Mouse (Mus musculus): ENCODE data around the gene Dhfr. TPM values are rescaled to one million over a fixed set of nuclear protein-coding genes. Genes with fewer than 3 reads are reported as not detected.
A peak's percentile ranks its signal among the peaks of the same experiment; 100 is the strongest.
"Not testable (repeated sequence)": the region's sequence is repeated elsewhere in the genome, so short reads cannot be mapped to it uniquely, and the experiment has no call there.

The Dhfr gene
- 1 to 10 TPM; 3.5 to 4.1 TPM for polyA plus RNA-seq (2017; shearing (Covaris generic))

DNA sequence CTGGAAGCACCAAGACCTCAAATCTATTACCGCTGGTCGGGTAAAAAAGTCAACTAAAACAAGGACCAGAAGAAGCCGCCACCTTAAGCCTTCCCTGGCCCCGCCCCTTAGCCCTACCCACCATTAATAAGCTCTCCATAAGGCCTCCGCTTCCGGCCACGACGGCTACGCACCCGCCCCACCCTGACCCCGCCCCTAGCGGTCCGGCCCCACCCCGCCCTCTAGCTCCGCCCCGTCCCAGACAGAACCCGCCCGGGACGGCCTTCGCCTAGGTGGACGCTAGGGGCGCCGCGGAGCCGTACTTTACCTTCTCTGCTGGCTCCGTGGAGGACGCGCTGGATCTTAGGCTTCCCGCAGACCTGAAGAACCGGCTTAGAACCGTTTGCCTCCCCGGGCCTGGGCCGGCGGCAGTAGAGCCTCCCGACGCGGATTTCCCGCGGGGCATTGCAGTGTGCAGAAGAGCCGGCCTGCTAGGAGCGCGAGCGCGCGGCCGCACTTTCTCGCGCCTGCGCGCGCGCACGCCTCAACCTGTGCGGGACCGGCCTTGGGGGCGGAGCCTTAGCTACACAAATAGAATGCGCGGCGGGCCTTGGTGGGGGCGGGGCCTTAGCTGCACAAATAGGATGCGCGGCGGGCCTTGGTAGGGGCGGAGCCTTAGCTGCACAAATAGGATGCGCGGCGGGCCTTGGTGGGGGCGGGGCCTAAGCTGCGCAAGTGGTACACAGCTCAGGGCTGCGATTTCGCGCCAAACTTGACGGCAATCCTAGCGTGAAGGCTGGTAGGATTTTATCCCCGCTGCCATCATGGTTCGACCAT is at the start of gene Dhfr, which contains the start of gene Msh3:
Gene Dhfr (plus strand): TSS at position 271 of the 816 bp plus-strand sequence.
Gene Msh3 (minus strand): TSS at position 548 of the 816 bp plus-strand sequence.
- peak; percentile 83 for ATAC-seq

DNA sequence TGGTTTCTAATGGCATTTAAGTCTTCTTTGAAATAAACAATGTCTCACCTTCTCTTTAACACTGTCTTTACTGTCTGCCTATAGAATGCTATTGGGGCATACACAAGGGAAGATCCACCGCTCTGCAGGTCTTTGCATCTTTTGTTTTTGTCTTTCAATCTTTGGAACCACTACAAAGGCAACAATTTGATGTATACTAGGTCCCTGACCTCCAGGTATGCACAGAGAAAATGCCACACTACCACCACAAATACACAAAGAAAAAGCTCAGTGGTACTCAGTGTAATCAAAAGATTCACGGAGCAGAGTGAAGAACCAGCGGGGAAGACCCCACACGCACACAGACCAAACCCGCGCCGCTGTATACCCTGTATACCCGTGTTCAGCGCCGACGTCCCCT is 48.8 kb upstream of the Dhfr start, which contains the start of gene Gm20379:
Gene Gm20379 (plus strand): TSS at position 301 of the 400 bp plus-strand sequence.
- ATAC-seq: no peak

DNA sequence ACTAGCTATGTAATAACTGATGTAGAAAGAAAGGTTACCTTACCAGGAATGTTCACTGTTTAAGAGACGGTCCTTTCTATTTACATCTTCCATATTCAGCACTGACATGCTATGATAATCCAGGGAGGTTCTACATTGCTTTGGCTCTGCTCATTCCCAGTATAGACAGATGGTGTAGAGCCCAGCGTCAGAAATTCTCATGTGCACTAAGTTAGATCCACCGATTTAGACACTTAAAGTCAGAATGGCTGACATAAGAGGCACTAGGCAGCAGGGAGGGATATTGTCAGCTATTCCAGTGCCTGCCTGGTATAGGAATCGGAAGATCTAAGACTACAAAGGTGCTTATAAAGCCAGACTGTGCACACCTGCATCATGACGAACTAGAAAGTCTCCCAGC is 39.9 kb upstream of the Dhfr start:
- ATAC-seq: no peak

DNA sequence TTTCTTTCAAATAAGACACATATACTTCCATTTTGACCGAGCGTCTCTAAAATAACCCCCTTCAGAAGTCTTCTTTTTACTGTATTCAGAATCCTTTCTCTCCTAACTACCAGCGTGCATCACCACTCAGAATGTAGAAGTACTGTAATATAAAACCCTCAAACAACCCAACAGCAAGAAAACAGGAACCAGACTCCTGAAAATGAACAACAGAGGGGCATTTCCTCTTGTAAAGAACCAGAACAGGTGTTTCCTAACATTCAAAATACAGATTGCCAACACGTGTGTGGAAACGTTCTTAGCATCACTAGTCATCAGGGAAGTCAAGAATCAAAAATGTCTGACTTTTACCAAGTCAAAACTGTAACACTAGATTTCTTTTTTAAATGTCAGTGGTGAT is 33.8 kb upstream of the Dhfr start:
- no peak for ATAC-seq

DNA sequence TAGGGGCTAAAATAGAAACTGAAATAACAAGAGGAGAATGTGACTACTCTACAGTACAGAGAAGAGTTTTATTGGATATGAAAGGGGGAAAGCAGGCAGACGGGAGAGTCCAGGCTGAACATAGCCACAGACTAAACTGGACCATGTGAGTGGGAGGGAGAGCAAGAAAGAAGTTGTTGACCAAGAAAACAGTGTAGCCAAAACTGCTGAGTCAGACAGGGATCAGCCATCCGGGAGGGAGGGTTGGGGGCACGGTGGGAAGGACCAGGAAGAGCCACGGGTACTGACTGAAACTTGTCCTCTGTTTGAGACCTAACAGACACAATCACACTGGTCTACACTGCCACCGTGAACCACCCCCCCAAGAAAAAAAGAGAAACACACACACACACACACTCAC is 28.5 kb upstream of the Dhfr start:
- no peak for ATAC-seq

DNA sequence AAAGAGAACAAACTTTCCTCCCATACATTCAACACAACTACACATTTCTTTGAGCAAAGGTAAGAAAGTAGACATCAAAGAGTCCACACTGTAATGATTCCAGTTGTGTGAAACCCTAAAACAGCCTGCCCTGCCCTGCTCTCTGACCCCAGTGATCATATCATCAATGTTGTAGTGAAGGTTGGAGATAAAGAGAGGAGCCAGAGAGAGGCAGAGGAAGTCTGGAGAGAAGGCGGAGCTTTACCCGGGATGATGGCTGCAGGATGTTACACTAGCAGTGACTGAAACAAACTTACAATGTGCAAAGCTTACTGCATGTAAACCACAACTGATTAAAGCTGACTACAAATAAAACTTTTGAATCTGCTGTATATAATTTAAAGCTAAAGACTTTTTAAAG is 26.5 kb upstream of the Dhfr start:
- no peak for ATAC-seq

DNA sequence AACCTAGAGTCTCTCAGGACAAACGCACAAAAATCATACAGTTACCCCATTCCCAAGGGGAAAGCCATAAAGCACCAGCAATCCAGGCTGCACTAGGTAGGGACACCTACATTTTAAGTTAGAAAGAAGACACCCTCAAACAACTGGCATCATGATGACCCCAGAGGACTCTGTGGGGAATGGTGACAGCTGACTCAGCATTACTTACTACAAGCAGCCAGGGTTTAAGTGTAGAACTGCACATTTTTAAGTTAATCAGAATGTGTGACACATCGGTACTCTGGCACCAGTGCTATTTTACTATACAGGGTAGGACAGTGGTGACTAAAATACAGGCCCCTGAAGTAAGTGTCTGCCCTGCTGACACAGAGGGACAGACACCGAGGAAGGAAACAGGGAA is 23.9 kb upstream of the Dhfr start:
- ATAC-seq: no peak

DNA sequence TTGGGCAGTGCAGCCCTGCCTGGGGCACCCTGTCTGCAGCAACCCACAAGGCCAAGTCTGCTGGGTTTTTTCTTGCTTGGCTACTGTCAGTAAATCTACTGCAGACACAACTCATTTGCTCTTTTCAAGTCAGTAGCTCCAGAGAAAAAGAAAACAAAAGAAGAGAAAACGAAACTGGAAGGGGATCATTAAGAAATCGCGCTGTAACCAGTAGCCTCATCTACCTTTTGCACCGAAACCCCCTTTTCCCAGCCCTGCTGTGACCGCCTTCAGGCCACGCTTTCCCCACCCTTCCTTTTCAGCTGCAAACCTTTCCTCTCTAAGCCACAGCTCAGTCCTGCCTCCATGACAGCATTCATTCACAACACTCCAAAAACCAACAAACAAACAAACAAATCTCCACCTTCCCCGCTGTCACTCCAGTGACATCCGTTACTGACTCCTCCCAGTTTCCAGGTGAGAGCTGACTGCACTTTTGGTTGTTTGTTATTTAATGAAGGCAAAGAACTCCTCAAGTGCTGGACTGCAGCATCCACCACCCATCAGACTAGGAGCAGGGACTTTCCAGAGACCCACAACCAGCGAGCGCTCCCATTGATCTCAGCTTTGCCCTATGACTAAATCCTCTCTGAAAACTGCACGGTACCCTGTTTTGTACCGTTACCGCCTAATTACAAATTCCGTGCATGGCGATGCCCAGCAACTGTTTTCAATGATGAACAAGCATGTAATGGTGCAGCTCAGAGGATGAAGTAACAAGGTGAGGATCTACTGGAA is 22.2 kb upstream of the Dhfr start:
- ATAC-seq: peak; percentile 69

DNA sequence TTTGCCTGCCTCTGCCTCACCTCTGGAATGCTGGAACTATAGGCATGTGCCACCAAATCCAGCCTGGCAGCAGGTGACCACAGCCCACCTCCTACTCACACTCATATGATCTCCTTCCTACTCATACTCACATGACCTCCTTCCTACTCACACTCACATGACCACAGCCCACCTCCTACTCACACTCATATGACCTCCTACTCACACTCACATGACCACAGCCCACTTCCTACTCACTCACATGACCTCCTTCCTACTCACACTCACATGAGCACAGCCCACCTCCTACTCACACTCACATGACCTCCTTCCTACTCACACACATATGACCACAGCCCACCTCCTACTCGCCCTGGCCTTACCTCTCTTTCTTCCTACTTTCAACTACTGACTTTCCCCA is 17.7 kb upstream of the Dhfr start:
- ATAC-seq: no peak

DNA sequence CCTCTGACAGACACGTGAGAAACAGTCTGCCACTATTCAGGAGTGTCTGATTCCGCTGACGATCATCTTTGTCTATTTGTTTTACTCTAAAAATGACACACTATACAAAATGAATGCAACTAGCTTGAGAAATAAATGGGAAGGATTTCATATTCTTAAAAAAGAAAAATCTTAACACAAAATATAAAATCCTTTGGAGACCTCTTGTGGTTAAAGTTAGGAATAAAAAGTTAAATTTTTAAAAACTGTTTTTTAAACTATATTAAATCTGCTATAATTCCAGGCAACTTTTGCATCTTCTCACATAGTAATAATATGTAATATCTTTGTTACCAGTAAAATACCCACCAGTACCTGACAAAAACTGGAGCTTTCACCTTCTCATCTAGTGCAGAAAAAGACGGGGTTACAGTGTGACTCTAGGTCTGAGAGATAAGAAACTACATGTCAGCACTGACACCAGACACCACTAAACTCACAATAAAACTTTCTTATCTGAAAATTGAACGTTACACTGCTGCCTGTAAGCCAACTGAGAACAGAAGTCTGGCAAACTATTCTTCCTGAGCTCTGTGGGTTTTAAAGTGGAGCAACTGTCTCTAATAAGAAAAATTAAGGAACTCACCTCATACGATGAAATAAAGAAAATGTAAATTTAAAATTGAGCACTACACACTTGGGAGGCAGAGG is 16.6 kb upstream of the Dhfr start:
- no peak for ATAC-seq

DNA sequence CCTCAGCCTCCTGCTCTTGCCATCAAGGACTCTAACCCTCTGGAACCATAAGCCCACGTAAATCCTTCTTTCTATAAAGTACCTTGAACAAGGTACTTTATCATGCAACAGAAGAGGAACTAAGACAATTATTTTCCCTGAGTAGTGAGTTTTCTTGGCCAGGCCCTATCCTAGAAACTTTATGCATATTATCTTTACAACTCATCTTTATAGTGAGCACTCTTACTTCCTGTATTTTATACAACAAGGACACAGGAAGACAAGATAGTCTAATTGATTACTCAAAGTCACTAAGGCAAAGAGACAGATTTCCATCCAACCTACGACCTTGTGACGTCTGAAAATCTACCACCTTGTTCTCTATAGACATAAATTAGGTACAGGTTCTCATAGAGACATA is 14.7 kb upstream of the Dhfr start:
- ATAC-seq: no peak

DNA sequence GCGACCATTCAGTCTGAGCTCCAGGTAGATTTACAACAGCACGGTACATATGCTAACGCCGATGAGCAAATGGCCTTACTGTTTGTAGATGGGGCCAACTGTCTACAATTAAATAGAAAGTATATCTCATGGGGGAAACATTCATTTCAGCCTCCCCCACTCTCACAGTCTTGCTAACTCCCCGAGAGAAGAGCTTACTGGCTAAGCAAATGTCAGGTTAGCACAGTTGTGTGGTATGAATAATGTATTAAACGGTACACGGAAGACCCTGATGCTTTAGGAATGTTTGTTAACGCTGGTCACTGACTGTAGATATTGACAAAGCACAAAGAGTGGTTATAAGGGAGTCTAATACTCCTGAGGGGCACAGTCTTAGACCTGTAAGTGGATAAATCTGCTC is 10.5 kb upstream of the Dhfr start:
- no peak for ATAC-seq

DNA sequence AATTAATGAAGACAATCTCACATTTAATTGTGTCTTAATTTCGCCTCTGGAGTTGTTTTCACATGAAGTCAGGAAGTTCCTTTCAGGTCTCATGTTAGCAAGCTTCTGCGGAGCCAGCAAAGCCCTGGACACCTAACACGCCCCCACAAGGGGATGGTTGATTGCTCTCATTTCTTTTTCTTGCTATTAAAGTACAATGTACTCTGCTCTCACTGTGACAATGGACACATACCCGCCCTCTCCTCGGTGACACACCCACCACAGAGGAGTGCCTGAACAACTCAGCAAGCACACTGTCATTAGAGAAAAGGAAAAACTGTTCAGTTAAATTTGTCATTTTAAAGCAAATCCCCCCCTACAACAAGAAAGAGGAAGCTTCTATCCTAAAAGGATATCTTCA is 8.2 kb upstream of the Dhfr start:
- ATAC-seq: no peak

DNA sequence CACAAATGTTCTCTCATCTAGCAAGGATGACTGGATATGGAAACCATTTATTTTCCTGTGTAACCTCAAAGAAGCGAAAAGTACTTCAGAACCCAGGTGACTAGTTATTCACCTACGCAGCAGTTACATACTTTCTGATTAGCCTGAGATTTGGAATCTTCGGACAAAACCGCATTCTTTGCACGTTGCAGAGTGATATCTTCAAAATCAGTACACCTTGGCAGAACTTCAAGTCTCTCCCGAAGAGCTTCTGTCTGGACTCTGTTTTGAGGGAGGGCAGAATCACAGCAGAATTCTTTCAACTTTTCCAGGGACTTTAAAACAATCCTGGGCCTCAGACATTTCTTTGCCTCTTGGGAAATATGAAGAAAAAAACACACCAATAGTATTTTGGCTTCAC is 3.4 kb upstream of the Dhfr start:
- ATAC-seq: no peak

DNA sequence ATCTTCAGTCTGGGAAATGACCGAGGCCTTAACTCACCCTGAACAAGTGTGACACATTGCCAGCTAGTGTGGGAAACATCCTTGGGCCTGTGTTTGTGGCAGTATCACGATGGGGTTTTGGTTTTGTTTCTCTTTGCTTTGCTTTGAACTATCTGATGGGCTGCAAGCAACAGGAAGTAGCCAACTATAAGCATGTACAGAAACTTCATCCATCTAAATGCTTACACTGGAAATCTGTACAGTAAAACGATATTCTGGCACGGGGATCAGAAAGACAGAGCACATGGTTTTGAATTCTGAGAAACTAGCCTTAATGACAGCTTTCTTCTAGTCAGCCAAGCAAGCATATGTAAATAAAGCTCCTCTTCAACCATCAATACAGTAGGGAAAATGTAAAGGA is 570 bp upstream of the Dhfr start:
- ATAC-seq: peak; percentile 56

DNA sequence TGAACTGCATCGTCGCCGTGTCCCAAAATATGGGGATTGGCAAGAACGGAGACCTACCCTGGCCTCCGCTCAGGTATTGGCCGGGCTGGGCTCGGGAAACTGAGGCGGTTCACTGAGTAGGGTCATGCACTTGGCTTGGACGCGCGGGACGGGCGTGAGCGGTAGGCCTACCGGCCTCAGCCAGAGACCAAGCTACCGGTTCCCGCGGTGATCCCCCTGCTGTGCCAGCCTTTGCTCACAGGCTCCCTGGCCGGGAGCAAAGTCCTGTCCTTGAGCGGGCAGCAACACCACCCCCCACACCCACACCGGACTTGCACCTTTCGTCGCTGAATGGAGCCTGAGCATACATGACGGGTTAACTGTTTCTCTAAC is 732 bp downstream of the Dhfr start:
- no peak for ATAC-seq

DNA sequence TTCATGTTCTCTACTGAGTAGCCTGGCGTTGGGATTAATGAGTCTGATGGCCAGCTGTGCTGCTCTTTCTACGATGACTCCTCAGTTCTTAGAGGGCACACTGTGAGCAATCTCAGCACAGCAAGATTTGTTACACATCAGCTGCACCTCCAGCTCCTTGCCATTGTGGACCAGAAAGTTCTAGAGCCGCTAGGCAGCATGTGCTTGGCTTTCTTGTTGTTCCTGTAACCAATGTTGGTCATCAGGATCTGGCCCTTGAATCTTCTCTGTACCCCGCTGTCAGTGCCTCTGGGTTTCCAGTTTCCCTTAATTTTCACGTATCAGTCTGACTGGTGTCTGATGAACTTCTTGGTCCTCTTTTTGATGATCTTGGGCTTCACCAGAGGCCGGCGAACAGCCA is 1.9 kb downstream of the Dhfr start:
- no peak for ATAC-seq

DNA sequence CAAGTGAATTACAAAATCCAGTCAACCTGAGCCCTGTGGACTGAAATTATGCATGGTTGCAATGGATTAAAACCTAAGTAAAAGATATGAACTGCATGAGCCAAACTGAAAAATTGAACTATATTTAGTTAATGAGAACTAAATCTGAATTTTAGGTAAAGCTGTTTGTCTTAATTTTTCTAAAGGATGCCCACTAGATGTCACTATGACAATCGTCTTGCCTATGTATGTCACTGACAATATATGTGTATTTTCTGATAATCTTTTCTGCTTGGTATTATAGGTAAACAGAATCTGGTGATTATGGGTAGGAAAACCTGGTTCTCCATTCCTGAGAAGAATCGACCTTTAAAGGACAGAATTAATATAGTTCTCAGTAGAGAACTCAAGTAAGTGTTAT is 3.1 kb downstream of the Dhfr start:
- no peak for ATAC-seq

DNA sequence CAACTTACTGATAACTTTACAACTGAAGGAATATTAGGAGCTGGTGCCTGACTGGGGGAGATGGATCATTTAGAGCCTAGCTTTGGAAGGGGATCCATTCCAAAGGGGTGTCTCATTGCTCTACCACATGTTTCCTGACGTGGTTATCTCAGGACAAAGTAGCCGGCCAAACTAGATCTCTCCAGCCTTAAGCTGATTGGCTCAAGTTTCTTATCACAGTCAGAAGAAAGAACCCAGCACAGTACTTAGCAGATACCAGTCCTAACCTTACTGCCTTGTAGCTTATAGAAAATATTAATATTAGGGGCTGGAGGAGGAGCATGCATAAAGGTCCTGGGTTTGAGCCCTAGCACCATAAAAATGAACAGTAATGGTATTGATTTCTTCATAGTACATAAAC is 7.1 kb downstream of the Dhfr start:
- no peak for ATAC-seq

DNA sequence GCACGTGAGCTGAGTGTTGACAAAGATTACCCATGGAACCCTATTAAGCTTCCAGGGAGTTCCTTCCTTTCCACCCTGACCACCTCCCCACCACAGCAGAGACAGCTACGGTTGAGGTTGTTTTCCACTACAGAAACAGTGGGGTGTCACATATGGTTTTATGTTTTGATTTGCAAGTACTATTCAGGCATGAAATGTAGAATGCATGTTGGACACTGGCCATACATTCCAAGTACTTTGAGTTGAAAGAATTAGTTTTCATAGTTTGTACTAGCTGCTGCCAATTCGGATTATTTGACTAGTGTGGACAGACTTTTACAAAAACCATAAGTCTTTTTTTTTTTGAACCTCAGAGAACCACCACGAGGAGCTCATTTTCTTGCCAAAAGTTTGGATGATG is 10.8 kb downstream of the Dhfr start:
- ATAC-seq: no peak

DNA sequence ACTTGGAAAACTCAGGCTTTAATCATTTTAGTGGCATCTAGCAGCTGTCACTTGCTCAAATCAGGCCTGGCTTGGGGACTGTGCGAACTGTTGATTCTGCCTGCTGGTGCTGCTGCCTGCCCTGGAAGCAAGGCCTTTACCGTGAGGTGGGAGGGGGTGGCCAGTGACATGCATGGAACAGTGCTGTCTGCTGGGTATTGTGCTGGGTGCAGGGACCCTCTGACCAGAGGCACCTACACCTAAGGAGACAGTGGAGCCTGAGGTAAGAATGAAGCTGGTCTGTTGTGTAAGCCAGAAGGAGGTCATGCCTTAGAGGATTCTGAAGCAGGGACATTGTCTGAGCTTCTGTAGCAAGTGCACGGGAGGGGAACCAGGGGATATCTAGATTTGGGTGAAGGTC is 16.3 kb downstream of the Dhfr start:
- no peak for ATAC-seq

DNA sequence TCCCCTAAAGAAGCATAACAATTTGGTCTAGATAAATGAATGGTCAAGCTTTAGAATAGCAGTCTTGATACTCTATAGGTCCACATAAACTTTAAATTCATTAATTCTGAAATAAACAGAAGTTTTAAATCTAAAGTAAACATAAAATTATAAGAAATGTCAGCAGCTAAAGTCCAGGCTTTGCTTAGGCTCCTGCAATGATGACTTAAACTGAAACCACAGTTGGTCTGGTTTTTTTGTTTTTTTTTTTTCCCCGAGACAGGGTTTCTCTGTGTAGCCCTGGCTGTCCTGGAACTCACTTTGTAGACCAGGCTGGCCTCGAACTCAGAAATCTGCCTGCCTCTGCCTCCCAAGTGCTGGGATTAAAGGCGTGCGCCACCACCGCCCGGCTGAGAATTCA is 16.9 kb downstream of the Dhfr start:
- not testable (repeated sequence) for ATAC-seq

DNA sequence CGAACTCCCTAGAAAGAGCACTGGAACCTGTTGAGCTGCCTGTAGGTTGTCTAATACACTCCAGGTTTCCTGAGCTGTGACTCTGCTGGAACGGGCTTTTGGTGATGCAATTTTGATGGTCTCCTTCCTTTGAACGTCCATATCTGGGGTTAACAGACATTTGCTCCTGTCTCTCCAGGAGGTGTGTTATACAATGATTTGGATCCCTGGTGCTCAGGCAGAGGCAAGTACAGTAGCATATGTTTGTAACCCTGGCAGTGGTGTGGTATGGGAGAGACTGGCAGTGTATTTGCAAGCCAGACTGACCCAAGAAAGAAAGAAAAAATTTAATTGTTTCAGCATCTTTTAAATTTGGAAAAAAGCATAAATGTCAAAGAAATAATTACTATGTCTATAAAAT is 32.8 kb downstream of the Dhfr start:
- no peak for ATAC-seq

Data from CD4-positive, CD25-positive, alpha-beta regulatory T cell, adult 4 months (primary cell).